Mouse (Mus musculus) brain, adult 2 months (tissue): ENCODE data around the gene Ppp1r1b.

Experiments
- DNase-seq: peaks from one replicate; pipeline ENCODE4 v3.0.0; 2011; ENCODE audit warnings: low read depth, low spot score

Gene Ppp1r1b

DNA sequence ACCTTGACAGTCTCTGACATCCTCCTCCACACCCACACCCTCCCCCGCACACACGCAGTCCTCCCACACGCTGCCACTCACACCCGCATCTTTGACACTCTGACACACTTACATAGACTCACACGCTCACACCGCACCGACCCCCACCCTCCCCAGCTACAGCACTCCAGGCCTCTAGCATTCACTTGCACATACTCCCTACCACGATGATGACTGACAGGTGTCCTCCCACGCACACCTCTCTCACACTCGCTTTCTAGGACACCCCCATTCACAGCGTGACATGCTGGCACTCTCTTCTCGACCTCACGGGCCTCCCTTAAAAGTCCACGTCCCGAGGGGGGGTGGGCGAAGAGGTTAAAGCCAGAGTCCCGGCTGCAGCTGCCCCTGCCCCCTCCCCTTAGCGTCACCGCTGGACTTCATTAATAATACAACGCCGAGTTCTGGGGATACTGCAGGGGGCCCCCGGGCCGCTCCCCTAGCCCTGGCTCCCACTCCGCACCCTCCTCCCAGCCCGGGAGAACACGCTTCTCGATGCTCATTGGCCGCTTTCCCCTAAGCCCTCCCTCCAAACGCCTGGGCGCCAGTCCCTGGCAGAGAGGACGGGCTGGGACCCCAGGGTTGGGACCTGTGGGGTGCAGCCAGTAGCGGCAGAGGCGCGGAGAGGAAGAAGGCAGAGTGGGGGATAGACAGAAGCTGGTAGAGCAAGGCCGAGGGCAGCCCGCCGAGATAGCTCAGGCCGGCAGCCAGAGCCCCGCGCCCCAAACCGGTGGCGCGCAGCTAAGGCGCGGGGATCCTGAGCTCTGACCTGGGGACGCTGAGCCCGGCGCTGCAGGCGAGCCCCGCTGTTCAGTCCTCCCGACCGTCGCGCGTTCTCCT is at the start of gene Ppp1r1b:
TSS of gene Ppp1r1b (plus strand) at position 322 of the 879 bp plus-strand sequence.
- DNase-seq: peak; percentile 87

DNA sequence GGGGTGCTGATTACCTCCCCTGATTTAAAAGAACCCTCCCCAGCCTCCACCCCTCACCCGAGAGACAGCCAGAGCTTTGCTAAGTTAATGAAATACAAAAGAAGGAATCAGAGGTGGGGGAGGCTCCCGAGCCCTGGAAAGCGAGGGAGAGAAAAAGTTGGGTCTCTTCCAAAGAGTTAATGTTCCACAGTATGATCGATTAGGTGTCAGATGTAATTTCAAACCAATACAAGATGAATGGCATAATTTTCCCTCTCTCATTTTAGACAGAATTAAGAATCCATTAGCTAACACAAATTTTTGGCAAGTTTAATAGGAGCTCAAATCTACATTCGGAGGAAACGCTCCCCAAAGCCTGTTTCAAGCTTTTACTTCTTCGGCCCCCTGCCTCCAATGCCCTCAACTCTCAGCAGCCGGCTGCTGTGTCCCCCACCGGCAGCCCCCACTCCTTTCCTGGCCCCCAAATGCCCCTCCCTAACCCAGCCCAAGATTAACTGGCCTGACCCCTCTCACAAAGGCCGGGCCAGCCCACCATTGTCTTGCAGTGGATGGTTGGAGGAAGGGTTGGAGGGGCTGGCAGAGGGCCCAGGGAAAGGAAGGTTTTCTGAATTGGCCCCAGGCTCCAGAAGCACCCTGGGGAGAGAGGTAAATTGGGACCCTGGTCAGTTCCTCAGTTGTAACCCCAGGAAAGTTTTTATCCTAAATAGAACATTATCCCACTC is 49.6 kb upstream of the Ppp1r1b start:
- no peak for DNase-seq

DNA sequence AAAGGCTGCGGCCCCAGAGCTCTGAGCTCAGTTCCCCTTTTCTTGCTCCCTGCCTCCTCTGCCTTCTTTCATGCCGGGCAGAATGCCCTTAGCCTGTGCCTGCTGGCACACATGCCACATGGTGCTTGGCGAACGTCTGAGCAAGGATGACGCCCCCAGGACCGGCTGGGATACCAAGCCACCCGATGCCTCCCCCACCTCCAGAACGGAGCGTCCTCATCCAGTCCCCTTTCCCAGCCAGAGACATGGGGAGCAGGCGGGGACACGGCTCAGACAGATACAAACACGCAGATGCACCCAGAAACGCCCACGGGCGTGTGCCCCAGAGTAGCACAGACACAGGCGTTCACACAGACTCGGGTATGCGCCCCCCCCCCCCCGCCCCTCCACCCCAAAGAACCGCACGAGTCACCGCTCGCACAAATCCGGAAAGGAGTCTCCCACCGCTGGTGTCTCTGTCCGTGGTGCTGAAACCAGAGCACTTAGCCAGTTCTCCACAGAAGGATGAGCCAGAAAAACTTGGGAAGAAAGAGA is 34.3 kb upstream of the Ppp1r1b start:
- DNase-seq: peak; percentile 86

DNA sequence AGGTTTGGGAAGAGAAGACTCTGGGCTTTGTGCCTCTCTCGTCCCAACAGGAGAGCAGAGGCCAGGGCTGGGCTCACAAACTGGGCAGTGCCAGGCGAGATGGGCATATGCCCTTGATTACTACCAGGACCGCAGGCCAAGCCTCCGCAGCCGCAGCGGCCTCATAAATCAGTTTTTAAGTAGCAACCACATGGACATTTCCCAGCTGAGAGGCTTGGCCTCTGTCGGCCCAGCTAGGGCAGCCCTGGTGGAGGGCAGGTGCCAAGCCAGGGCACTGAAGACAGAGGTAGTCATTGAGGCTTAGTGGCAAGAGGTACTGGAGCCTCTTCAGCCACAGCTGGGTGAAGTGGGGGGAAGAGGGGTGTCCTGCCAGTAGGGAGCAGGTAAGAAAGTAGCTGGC is 30.7 kb upstream of the Ppp1r1b start:
- DNase-seq: no peak

DNA sequence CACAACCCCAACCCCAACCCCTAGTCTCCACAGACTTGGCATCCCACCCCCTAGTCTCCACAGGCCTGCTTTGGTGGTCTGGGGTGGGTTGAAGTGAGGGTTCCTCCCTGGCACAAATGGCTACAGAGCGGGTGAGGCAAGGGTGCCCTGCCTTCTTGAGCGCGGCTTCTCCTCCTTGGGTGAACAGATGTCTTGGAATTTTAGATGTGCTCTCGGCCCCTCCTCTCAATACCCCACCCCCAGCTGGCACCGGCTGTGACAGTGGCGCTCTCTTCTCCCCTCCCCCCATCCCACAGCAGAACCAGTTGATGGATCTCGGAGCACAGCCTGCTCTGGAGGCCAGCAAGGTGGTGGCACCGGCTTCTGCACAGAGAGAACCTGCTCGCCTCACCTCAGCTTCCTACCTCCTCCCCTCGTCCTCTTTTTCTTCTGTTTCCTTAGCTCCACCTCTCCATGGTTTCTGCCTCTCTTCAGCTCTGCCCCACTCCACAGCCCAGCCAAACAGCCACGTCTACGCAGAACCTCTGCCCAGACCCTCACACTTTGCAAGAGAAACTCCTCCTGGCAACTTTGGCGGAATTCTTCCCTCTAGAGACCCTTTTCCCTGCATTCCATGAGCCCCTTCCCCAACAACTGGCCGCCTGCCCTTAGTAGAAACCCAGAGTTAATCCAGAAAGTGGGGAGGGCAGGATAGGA is 29.6 kb upstream of the Ppp1r1b start:
- peak; percentile 45 for DNase-seq

DNA sequence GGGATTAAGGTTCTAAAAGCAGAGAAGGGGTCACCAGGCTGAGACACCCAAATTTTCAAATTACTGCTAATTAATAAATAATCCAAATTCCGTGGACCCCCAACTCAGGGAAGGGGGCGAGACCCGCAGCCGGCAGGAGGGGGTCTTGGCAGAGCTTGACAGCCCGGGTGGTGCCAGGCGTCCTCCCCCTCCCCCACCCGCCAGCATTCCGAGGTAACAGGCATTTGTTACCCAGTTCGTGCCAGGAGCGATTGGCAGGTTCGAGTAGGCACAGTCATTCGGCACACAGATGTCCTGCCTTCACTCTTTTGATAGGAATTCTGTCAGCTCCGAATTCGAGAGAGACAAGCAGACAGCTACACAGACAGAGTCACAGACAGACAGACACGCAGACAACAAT is 29.1 kb upstream of the Ppp1r1b start:
- DNase-seq: peak; percentile 83

DNA sequence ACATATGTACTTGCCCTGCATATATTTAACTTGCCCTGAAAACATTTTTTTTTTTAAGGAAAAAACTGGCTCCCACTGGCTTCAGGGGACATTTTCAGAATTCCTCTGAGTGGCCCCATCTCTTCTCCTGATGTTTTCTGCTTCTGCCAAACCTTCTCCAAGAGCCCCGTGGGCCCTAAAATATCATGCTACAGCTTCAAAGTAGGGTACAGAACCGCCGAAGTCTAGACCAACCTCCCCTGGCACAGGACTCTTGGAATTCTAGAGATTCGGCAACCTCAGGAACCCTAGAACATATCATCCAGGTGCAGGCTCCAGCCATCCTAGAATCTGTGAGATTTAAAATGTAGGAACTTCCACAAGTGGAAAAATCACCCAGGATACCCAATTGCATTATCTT is 28.7 kb upstream of the Ppp1r1b start:
- no peak for DNase-seq

DNA sequence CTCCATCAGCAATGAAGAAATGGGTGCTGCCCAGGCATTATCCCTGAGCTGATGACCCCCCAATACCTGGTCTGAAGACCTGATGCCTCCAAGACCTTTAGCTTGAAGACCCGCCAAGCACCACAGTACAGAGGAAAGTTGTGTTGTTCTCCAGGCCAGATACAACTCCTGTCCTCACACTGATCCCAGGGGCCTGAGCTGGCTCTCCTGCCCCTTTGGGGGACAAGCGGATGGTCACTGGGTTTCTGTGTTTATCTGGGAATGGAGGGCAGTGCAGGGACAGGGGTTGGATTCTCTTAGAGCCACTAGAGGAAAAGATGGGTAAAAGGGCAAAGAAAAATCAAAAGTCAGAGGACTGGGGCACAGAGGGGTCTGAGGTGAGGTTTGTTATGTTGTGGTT is 28.3 kb upstream of the Ppp1r1b start:
- DNase-seq: no peak

DNA sequence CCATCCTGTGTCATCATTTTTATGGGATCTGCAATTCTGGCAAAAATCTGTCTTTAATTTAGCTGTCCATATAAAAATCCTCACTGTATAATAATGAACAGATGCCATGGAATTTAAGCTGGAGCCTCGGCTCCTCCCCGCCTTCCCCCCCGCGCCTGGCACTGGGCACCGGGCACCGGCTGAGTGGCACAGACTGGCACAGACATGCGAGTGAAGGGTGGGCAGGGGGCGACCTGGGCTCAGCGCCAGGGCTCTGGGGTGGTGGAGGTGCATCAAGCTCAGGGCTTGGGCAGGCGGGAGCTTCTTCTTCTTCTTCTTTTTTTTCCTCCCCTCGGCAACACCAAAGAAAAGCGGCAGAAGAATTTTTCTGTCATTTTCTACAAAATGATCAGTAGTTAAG is 27.8 kb upstream of the Ppp1r1b start:
- DNase-seq: peak; percentile 68

DNA sequence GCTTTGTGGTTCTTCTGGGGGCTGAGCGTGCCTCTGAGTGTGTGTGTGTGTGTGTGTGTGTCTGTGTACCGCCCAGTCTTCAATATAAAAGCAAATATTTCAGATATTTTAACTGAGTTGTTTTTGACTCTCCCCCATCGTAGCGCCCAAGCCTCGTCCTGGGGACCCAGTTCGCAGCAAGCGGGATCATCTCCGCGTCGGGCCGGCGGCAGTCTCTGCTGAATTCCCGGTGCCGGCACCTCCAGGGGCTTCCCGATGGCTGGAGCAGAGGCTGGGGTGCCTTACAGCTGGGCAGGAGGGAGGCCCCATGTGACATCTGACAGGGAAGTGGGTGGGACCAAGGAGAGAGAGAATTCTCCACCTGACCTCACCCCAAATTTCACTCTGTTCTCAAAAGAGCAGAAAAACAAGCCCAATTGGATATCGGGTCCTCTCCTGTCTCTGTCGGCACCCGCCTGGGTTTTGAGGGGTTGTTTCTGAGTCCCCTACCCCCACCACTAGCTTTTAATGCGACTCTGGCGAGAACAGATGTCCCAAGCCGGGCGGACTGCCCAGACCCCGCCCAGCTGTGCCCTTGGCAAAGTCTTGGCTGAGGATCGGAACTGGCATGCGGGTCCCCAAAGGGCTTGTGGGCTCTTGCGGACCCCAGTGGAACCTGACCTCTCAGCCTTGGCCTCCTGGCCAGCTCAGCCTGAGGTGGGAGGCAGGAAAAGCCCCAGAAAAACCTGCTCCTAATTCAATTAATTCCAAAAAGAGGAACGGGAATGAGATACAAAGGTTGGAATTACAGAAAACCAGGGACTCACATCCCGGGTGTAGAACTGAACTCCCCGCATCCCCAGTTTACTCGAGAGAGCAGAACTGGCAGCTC is 27.2 kb upstream of the Ppp1r1b start:
- peak; percentile 51 for DNase-seq

DNA sequence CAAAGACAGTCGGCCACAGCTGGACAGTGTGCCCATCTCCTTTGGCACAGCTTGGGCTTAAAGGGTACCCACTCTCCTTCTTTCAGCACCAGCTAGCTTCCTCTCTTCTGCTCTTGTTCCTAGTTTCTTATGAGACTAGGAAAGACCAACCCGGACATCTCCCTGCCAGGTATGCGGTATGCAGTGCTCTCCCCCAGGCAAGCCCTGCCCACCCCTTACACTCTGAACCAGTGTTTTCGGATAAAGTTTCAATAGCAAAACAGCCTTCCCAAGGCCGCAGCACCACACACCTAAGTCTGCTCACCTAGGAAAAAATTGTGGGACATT is 26.6 kb upstream of the Ppp1r1b start:
- DNase-seq: no peak

DNA sequence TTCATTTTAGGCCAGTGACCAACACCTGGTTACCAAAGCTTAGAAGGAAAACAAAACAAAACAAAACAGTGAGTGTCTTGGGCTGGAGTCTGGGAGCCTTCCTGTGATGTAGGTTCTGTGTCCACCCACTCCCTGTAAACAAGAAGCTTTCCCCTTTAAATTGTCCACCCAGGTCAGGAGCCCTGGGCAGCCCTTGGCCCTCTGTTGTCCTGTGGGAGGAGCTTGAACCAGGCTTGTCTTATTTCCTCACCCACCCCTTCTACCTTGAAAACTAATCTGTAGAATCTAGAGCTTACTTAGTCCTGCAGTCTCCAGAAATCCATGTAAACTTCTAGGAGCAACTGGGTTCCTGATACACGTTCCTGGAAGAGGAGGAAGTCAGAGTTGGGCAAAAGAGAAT is 26.0 kb upstream of the Ppp1r1b start:
- peak; percentile 55 for DNase-seq

DNA sequence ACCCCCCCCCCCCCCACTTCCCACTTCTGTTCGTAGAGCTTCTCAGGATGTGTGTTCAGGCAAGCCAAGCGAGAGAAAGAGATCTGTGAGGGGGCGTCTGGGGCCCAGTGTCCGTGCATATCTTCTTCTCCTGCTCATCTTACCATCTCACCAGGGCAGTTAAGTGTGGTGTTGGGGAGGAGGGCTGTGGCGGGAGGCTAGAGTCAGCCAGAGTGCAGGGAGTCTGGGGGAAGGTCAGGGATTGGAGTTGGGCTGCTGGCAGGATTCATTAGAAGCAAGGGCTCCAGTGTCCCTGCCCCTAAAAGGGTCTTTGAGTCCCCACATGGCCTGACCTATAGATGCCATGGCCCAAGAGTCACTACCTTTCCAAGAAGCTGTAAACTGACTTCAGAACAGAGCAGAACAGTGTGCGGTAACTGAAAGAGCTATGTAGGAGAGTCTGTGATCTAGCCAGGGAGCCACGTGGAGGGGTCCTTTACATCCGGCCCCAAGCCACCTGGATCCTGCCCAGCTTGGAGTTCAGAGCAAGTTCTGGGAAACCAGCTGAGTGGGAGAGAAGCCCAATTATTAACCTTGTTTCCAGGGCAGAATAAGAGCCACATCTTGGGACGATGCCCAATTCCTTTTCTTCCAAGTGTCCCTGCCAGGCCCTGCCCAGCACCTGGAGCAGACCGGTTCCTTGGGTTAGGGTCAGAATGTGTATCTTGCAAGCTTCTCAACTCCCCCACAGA is 24.9 kb upstream of the Ppp1r1b start:
- no peak for DNase-seq

DNA sequence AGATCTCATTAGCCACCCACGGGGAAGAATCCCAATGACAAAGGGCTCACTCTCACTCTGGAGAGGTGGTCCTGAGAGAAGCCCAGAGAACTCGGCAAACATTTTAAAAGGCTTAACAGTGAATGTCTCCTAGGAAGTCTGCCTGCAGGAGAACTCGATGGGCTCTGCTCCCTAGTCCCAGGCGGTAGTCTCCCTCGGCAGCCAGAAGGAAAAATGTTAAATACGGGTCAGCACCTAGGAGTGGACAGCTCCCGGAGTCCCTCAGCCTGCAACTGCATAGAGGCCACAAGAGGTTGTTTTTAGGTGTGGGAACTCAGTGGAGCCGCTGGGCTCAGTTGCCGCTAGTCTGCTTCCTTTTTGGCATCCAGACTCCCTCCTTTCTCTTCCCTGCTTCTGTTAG is 24.3 kb upstream of the Ppp1r1b start:
- no peak for DNase-seq

DNA sequence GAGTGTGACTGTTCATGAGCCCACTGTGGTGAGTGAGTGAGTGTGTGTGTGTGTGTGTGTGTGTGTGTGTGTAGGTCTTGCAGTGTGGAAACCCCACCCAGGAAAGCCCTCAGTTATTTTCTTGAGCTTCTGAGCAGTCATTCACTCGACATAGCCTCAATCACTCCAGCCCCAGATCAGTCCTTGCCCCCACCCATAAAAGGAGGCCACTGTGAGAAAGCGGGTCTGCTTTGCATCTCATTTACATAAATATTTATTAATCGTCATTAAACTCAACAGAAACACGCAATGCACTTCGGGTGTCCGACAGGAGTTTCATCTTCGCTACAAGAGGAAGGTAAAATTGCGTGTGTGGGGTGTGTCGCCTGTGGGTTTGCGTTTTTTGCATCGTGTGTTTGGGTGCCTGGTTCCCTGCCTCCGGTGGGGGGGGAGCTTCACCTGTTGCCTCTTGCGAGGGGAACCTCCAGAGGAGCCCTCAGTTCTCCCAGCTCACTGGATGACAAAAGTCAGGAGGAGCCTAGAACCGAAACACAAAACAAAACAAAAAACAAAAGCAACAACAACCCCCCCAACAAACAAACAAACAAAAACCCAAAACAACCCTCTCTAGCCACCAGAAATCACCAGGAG is 22.9 kb upstream of the Ppp1r1b start:
- no peak for DNase-seq

DNA sequence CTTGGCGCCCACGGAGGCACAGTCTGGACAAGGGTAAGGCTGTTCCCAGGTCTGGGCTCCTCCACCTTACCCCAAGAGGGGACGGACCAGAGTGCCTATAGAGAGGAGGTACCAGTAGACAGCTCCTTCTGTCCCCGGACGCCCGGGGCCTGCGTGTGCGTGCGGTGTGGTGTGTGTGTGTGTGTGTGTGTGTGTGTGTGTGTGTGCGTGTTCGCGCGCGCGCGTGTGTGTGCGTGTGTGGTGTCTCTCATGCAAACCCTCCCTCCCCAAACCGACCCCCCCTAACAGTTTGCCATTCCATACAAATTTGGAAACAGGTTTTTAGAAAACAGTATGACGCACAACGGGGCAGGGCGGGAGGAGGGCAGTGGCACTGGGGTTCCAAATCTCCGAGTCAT is 22.4 kb upstream of the Ppp1r1b start:
- DNase-seq: peak; percentile 56

DNA sequence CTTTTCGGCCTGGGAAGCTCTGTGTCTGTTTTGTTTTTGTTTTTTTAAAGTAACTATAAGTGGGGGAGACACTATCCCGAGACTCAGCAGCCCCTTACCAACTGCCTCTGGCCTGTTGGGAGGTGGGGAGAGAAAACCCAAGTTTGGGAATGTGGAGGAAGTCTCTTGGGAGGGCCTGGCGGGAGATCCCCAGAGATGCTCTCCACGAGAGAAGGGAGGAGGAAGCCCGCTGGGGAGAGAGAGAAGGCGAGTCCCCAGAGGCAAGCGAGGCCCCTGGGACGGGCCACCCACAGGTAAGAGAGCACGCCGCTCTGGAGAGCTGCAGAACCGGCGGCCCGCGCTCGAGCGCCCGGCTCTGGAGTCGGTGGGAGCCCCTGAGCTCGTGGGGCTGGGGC is 21.5 kb upstream of the Ppp1r1b start:
- no peak for DNase-seq

DNA sequence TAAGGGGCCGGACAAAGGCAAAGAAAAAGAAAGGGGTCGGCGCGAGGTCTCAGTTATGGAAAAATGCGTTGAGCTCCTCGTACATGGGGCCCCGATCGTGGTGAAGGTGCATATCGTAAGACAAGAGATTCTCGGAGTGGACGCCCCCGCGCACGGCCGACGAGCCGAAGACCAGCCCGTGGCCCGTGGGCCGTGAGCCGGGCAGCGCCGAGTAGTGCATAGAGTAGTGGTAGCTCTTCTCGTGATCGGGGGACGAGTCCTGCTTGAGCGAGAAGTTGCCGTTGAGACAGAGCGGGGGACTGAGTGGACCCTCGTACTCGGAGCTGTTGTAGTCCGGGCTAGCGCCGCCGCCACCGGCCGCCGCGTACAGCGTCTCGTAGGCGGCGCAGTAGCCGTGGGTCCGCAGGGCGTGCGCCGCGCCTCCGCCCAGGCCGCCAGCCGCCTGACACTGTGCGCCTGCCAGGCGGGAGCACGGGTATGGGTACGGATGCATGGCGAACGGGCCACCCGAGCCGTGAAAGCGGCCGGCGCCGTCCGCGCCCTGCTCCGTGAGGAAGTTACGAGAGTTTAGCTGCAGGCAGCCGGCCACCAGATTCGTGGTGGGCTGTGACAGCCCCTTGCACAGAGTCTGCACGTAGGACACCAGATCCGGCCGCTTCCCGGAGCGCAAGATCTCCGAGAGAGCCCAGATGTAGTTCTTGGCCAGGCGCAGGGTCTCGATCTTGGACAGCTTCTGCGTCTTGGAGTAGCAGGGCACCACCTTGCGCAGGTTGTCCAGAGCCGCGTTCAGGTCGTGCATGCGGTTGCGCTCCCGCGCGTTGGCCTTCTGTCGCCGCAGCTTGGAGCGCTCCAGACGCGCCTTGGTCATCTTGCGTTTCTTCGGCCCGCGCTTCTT is 20.8 kb upstream of the Ppp1r1b start:
- DNase-seq: peak; percentile 59

DNA sequence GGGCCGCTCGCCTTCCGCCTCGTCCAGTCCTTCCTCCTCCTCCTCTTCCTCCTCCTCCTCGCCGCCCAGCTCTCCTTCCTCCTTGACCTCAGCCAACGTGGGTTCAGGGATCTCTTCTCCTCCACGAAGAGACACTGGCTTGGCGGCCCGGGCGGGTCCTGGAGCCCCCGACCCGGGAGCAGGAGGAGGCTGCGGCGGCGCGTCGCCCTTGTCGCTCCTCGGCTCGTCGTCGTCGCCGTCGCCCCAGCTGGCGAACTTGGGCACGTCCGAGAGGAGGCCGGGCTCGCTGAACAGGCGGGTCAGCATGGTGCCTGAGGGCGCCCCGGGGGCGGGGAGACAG is 20.2 kb upstream of the Ppp1r1b start:
- DNase-seq: no peak
